Mouse (Mus musculus) olfactory bulb, adult 2 months (tissue): ENCODE data around the gene Pole4. TPM values are rescaled to one million over a fixed set of nuclear protein-coding genes. Genes with fewer than 3 reads are reported as not detected.

ENCODE experiments used
- H3K27ac ChIP-seq: fragments of 200-500 bp; 2 replicates; pipeline ENCODE4 v1.5.1; 2012; ENCODE audit warnings: low read depth, low read length; ENCODE audit not compliant: insufficient read depth
- H3K4me1 ChIP-seq: fragments of 200-500 bp; 2 replicates; pipeline ENCODE4 v1.6.1; 2012; ENCODE audit warnings: low read length; ENCODE audit not compliant: control insufficient read depth, insufficient read depth
- H3K4me3 ChIP-seq: fragments of 200-500 bp; 2 replicates; pipeline ENCODE4 v1.5.1; 2012; ENCODE audit warnings: mild to moderate bottlenecking, low read depth, low read length, moderate library complexity; ENCODE audit not compliant: insufficient read depth
- CTCF ChIP-seq: fragments of 200-500 bp; IDR thresholded peaks from 2 replicates; pipeline ENCODE4 v1.5.1; 2012; ENCODE audit warnings: low read depth, mild to moderate bottlenecking, low read length, moderate library complexity; ENCODE audit not compliant: insufficient read depth
- POLR2A ChIP-seq: fragments of 200-500 bp; IDR thresholded peaks from 2 replicates; pipeline ENCODE4 v1.6.1; 2012; ENCODE audit warnings: mild to moderate bottlenecking, low read depth, low read length, moderate library complexity; ENCODE audit not compliant: insufficient read depth
- WGBS: fragments of 180-500 bp; shearing (Covaris S2); methylation state at CpG from one replicate; pipeline ENCODE4 v1.1.7; 2018; 5-methylcytosine and 5-hydroxymethylcytosine counted together
- polyA plus RNA-seq: library from polyadenylated mRNA; stranded (reverse); fragments of >200 nt; gene quantifications from 2 replicates; pipeline ENCODE4 v1.2.4, GENCODE M21; 2012; ENCODE audit warnings: low replicate concordance; ENCODE audit not compliant: missing spikeins, insufficient read depth, insufficient read length

Pole4 gene
- polyA plus RNA-seq, 1 experiment: not detected

DNA sequence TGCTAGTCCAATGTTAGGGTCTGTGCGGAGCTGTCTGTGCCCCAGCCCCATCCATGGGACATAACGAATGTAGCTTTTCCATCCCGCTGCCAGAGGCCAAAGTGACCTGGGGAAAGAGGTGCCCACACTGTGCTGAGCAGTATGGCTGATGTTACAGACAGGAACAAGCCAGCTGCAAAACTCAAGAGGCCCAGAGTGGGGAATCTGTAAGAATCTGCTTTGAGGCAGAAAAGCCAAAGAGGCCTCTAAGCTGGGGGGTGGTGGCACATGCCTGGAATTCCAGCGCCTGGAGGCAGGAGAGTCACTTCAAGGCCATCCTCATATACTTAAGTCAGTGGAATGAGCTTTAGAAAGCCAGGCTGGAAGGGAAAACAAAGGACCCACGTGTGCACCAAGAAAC is 18.2 kb upstream of the Pole4 start:
- 76% methylated on average over 5 of the region's 5 CpGs for WGBS
- H3K4me3 ChIP-seq: no peak overlapping the region
- no peak overlapping the region for H3K27ac ChIP-seq
- 0 out of 2 replicates have a peak, but pooled peaks cover 2% of the 10 kb centered on the region for H3K4me1 ChIP-seq
- TF ChIP-seq CTCF (no peak), POLR2A (no peak)

DNA sequence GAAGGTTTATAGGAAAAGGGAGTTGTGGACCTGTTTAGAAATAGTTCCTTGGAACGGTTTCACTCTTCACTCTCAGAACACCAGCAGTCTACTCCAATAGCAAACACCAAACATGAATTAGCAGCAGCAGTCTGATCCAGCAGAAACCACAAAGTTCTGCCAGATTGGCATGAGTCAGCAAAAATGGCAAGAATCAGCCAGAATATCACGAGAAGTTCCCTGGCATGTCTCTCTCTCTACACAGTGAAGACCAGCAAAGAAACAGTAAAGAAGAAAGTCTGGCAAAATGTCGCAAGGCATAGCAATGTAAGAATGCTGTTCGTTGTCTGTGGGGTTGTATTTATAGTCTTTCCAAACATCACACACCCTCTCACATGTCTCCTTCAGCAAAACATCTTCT is 11.0 kb upstream of the Pole4 start:
- Histone ChIP-seq H3K4me1 (no peaks in the 10 kb centered on the region), H3K27ac (no peak overlapping the region), H3K4me3 (no peak overlapping the region)
- 79% methylated on average over 4 of the region's 4 CpGs for WGBS
- TF ChIP-seq CTCF (no peak), POLR2A (no peak)

DNA sequence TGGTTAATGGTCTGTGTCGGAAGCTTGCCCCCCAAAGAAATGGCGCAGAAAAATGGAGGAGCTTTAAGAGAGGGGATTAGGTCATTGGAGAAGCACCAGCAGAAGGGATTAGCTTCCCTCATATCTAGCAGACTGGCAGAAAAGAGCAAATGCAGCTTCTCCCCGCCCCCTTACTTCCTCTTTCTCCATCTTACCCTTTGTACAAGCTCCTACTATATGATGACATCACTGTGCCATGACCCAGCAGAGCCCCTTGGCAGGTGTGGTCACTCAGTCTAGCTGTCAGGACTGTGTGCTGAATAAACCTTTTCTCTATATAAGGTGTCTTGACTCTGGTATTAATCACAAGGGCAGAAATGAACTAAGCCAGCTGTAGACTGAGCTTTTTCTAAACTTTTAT is 10.5 kb upstream of the Pole4 start:
- no peaks in the 10 kb centered on the region for H3K4me1 ChIP-seq

DNA sequence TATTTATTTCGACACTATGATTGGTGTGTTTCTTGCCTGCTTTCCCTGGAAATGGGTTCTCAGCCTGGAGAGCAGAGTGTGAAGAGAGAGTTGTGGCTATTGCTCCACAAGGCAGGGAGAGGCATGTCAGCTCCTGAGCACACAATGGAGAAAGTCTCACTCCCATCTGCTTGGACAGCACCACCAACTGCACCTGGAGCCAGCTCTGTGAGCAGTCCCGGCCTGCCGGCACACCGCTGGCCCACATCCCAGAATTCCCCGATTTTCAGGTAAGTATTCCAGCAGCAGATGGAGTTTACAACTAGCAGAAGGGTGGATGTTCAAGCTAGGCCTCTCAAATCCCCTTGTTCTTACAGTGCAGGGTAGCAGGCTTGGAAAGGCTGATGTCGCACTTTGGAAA is 10.1 kb upstream of the Pole4 start:
- H3K4me3 ChIP-seq: no peak overlapping the region
- TF ChIP-seq CTCF: no peak
- TF ChIP-seq POLR2A: no peak
- 87% methylated on average over 6 of the region's 6 CpGs for WGBS

More for the DNA sequence above, 10.5 kb upstream of the Pole4 start:
- Histone ChIP-seq H3K4me3 (no peak overlapping the region), H3K27ac (no peak overlapping the region)
- TF ChIP-seq POLR2A (no peak), CTCF (no peak)
- 89% methylated on average over 3 of the region's 3 CpGs for WGBS

DNA sequence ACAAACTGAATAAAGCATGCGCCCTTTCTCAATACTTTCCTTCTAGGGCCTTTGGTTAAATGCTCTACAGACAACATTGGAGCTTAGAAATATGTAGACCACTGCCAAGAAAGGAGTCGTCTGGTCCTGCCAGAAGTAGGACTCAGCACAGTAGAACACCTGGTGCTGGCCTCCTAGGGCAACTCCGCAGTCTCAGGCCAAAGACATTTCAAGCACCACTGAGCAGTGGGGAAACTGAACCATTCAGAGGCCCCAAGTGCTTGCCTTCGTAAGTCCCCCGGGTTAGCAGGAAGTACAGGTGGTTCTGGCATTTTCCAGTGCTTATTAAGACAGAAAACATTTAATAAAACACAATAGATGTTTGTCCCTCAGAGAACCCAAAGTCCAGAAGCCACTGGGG is 9.7 kb upstream of the Pole4 start:
- Histone ChIP-seq H3K27ac (no peak overlapping the region), H3K4me3 (no peak overlapping the region), H3K4me1 (no peaks in the 10 kb centered on the region)
- 85% methylated on average over 5 of the region's 5 CpGs for WGBS
- TF ChIP-seq CTCF (no peak), POLR2A (no peak)

More for the DNA sequence above, 10.1 kb upstream of the Pole4 start:
- Histone ChIP-seq H3K4me1 (no peaks in the 10 kb centered on the region), H3K27ac (no peak overlapping the region)

DNA sequence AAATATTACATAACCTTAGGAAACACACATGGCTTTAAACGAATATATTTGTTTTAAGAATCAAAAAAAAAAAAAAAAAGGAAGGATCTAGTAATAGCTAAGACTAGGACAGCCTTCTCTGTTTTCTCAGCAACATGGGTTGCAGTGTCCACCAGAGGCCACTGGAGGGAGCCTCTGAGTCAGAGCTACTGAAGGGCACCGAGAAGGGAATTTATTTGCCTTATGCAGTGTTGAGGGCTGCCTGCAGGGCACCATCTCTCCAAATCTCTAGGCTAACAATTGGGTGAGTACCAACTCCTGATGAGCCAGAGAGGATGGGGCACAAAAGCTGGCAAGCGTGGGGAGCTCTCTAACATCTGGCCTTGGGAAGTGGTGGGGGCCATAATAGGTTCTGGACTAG is 9.1 kb upstream of the Pole4 start:
- no peak overlapping the region for H3K27ac ChIP-seq
- TF ChIP-seq CTCF (peak; percentile 72; the same call in 1 of the 2 replicates), POLR2A (no peak)
- H3K4me3 ChIP-seq: no peak overlapping the region
- WGBS: 15% methylated on average over 3 of the region's 3 CpGs
- H3K4me1 ChIP-seq: no peaks in the 10 kb centered on the region

DNA sequence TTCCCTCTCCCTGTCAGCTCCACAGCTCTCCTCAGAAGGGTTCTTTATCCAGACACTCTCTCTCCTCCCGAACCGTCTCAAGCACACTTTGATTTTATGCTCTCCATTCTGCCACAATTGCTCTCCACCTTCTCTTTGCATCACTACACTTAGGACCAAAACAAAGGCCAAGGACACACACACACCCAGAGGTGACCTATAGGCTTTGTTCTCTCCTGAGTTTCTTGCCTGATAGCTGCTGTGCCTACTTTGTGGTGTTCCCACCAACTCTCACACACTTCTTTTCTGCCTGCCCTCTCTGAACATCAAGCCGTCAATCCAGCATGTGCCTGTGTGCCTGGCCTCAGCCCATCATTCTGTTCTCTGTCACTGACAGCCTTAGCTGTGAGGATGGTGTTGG is 2.6 kb upstream of the Pole4 start:
- Histone ChIP-seq H3K27ac (no peak overlapping the region), H3K4me3 (no peak overlapping the region), H3K4me1 (no peaks in the 10 kb centered on the region)
- 93% methylated on average over 3 of the region's 3 CpGs for WGBS
- no peak for TF ChIP-seq CTCF
- TF ChIP-seq POLR2A: no peak

DNA sequence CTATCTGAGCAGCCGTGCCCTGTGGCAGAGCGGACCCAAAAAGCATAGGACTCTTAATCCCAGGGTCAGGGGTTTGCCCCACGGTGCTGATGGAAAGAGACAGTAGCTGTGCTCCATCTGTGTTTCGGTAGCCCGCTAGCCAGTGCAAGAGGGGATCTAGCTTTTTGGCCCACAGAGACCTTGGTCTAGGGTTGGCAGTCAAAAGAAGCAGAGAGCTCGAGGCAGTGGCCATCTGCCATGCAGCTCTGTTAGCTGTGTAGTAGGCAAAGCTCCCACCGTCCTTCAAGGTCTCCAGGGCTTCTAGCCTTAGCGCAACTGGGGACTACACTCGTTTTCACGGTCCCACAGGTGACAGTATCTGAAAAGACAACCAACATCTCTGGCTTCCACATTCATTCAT is 2.1 kb upstream of the Pole4 start:
- TF ChIP-seq POLR2A (no peak), CTCF (no peak)
- Histone ChIP-seq H3K27ac (no peak overlapping the region), H3K4me3 (no peak overlapping the region), H3K4me1 (no peaks in the 10 kb centered on the region)
- 92% methylated on average over 10 of the region's 10 CpGs for WGBS

DNA sequence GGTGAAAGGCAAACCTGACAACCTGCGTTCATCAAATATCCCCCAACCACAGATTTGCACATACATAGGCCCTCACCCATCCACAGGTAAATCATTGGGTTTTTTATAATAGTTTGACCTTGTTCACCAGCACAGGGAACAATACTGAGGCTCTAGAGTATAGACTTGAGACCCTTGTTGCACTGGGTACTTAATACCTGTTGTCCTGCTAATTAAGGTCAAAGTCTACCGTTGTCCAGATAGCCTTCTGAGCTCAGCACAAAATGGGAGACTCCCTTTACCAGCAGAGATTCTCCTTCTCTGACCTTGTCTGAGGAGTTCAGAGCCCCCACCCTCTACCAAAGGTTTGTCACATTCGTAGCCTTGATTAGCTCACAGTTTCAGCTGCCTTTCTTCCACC is 1.5 kb downstream of the Pole4 start:
- H3K27ac ChIP-seq: no peak overlapping the region
- no peaks in the 10 kb centered on the region for H3K4me1 ChIP-seq
- 93% methylated on average over 3 of the region's 3 CpGs for WGBS
- TF ChIP-seq CTCF (no peak), POLR2A (no peak)
- no peak overlapping the region for H3K4me3 ChIP-seq

DNA sequence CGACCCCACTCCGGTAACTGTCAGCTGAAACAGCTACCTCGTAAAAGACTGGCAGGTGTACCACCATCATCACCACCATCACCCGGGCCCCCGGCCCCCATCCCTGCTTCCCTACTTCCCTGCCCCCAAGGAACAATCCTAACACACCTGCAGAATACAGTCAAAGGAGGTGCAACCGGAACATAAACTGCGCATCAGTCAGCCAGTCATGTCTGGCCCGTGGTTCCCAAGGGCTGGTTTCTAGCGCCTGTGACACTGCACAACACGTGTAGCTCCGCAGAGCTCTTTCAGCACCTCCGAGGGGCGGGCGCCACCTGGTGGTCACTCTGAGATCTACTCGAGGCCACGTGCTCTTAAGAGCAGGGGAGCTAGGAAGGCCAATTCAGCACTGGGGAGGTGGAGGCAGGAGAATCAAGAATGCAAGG is 2.6 kb downstream of the Pole4 start:
- Histone ChIP-seq H3K4me1 (no peaks in the 10 kb centered on the region), H3K4me3 (no peak overlapping the region), H3K27ac (no peak overlapping the region)
- TF ChIP-seq POLR2A: no peak
- TF ChIP-seq CTCF: peak; percentile 90
- WGBS: 30% methylated on average over 16 of the region's 16 CpGs
